Mouse (Mus musculus) frontal cortex, postnatal 36 days (tissue): ENCODE measurements at regions not wholly inside any gene's neighbourhood (a gene's known extent, or its start where the extent isn't known, plus 50 kb on each side); places are given as distances from the start of the nearest gene placed in this dataset.

Source experiments
- DNase-seq, 2 experiments: peaks; one replicate each; pipeline ENCODE4 v3.0.0; 2022; ENCODE audit warnings: low spot score in 2 of 2

GRCm38 (mm10) chr13:19883896-19884658 is 60.0 kb upstream of the Gpr141 start:
- no peak for DNase-seq

DNA sequence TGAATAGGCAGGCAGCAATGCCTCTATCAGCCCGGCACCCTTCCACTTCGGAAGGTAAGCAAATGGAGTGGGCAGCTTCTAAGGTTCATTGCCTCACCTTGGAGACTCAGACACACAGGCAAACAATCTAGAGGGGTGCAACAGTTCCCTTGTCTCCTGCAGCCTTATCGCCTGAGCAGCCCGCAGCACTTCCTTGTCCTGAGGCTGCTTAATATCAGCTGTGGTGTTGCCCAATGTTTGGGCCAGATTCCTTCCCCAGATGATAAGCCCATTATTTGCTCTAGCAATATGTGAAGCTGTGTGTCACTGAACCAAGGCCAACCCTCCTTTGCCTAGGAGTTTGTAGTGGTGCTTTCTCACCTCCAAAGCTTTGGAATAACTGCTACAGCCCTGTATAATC is 58.8 kb upstream of the Gpr141 start:
- no peak for DNase-seq

DNA sequence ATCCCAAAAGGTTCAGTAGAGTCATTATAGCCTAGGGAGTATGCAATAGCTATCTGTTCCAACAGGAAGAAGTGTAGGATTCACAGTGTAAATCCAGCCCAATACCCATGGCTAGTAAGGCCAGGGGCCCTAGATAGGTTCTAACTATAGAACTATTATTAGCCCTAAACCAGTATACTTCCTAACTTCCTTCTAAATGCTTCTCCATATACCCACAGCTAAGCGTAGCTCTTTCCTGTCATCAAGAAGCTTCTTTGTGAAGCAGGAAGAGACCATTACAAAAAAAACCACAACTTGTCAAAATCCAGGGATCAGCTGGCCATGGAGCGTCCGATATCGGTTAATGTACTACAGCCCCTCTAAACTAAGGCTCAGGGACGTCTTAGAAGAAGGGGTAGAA is 57.7 kb upstream of the Gpr141 start:
- no peak for DNase-seq

GRCm38 (mm10) chr13:19874621-19875249 is 50.7 kb upstream of the Gpr141 start:
- no peak for DNase-seq
